ENCODE assay signal across 8 mouse cellular contexts in the genomic region with DNA sequence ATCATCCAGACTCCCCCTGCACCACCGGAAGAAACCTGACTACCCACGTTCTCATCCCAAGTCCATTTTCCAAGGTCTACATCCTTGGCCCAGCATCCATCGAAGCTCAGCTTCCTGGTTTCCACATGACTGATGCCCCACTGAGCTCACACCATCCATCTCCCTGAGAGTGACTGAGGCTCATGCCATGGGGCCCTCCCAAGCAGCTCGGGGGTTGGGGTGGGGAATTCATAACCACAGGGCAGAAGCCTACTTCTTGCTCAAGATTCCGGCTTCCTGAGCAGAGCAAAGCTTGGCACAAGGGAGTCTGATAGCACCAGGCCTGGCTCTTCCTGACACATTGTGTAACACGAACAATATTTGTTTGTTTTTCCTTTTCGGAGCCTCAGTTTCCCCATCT. TPM values are rescaled to one million over a fixed set of nuclear protein-coding genes. Genes with fewer than 3 reads are reported as not detected.
A peak's percentile ranks its signal among the peaks of the same experiment; 100 is the strongest.
DNase-seq lines count a peak whose midpoint lies in the region; ATAC-seq and TF ChIP-seq lines count a peak whose summit lies in the region.
"Had no signal": no experiment of that assay in that cellular context is flagged by ENCODE, and none has a peak within 500 bp of the region (broad histone marks: within the 10 kb centered on the region; RNA-seq: fewer than 3 reads in every experiment).

No protein-coding gene starts in this region.

- H3K27ac ChIP-seq in lung, embryonic 16.5 days (ENCODE audit: low read length), result no peak overlapping the region
- peak overlapping the region; percentile 70 for H3K27ac ChIP-seq in embryonic fibroblast, embryonic 13.5 days (ENCODE audit: insufficient read depth, low read length)
- no peak overlapping the region for H3K27ac ChIP-seq in limb, embryonic 15.5 days
- H3K27ac ChIP-seq in stomach, embryonic 14.5 days (ENCODE audit: low read length), result no peak overlapping the region

- 62% methylated on average over 7 of the region's 7 CpGs for WGBS in lung, embryonic 16.5 days
- WGBS in limb, embryonic 15.5 days, result 74% methylated on average over 7 of the region's 7 CpGs
- WGBS in stomach, embryonic 14.5 days, result 67% methylated on average over 7 of the region's 7 CpGs

- no peak for TF ChIP-seq POLR2A in embryonic fibroblast, embryonic 13.5 days (IDR thresholded peaks at IDR 0.05; ENCODE audit: low read depth, low read length)

- H3K9ac ChIP-seq in lung, embryonic 16.5 days (ENCODE audit: low read length), result no peak overlapping the region
- no peak overlapping the region for H3K9ac ChIP-seq in limb, embryonic 15.5 days
- H3K9ac ChIP-seq in stomach, embryonic 14.5 days (replicated peaks; ENCODE audit: low read depth, low read length), result no peak overlapping the region

- H3K4me1 ChIP-seq in lung, embryonic 16.5 days (replicated peaks; ENCODE audit: control insufficient read depth, insufficient read depth, low read length), result peaks cover 40% of the 10 kb centered on the region
- H3K4me1 ChIP-seq in embryonic fibroblast, embryonic 13.5 days (ENCODE audit: control insufficient read depth, insufficient read depth, low read length), result peaks cover 15% of the 10 kb centered on the region
- peaks cover 61% of the 10 kb centered on the region for H3K4me1 ChIP-seq in limb, embryonic 15.5 days
- peaks cover 42% of the 10 kb centered on the region for H3K4me1 ChIP-seq in stomach, embryonic 14.5 days (ENCODE audit: control insufficient read depth, insufficient read depth, low read length)

- H3K4me2 ChIP-seq in lung, embryonic 16.5 days (ENCODE audit: low read depth, low read length), result peak overlapping the region; percentile 95
- peak overlapping the region; percentile 98; the same call in 1 of the 2 replicates for H3K4me2 ChIP-seq in limb, embryonic 15.5 days
- H3K4me2 ChIP-seq in stomach, embryonic 14.5 days (replicated peaks; ENCODE audit: low read depth, low read length), result peak overlapping the region; percentile 99

- no peaks in the 10 kb centered on the region for H3K36me3 ChIP-seq in lung, embryonic 16.5 days (ENCODE audit: control insufficient read depth, insufficient read depth, low read length)
- H3K36me3 ChIP-seq in limb, embryonic 15.5 days, result no peaks in the 10 kb centered on the region
- H3K36me3 ChIP-seq in stomach, embryonic 14.5 days (ENCODE audit: control insufficient read depth, insufficient read depth, low read length), result no peaks in the 10 kb centered on the region

- no peaks in the 10 kb centered on the region for H3K9me3 ChIP-seq in lung, embryonic 16.5 days (ENCODE audit: control insufficient read depth, low read length)
- H3K9me3 ChIP-seq in limb, embryonic 15.5 days, result no peaks in the 10 kb centered on the region
- no peaks in the 10 kb centered on the region for H3K9me3 ChIP-seq in stomach, embryonic 14.5 days (ENCODE audit: control insufficient read depth, low read depth, low read length)

- H3K27me3 ChIP-seq in lung, embryonic 16.5 days (ENCODE audit: control insufficient read depth, insufficient read depth, low read depth, low read length), result no peaks in the 10 kb centered on the region
- H3K27me3 ChIP-seq in limb, embryonic 15.5 days, result no peaks in the 10 kb centered on the region
- H3K27me3 ChIP-seq in stomach, embryonic 14.5 days (ENCODE audit: control insufficient read depth, insufficient read depth, low read length), result no peaks in the 10 kb centered on the region

- no peak overlapping the region for H3K4me3 ChIP-seq in lung, embryonic 16.5 days (ENCODE audit: low read length)
- H3K4me3 ChIP-seq in embryonic fibroblast, embryonic 13.5 days (ENCODE audit: insufficient read depth, low read length), result peak overlapping the region; percentile 57
- H3K4me3 ChIP-seq in limb, embryonic 15.5 days, result no peak overlapping the region
- peak overlapping the region; percentile 61; the same call in 1 of the 2 replicates for H3K4me3 ChIP-seq in stomach, embryonic 14.5 days (ENCODE audit: low read depth, low read length)

- ATAC-seq in lung, embryonic 16.5 days (ENCODE audit: low read depth), result no peak
- ATAC-seq in limb, embryonic 15.5 days (ENCODE audit: insufficient number of reproducible peaks, low FRiP score, low TSS enrichment, low read depth), result no peak
- ATAC-seq in stomach, embryonic 14.5 days (ENCODE audit: insufficient number of reproducible peaks, insufficient read depth, low FRiP score, low read depth), result no peak
- no peak for ATAC-seq in monocyte, adult 5-6 weeks (replicated peaks; ENCODE audit: insufficient number of reproducible peaks, low FRiP score, low TSS enrichment, poor library complexity, severe bottlenecking)

- no peak for DNase-seq in lung, postnatal 14 days
- DNase-seq in testis, postnatal 10 days (ENCODE audit: low spot score), result no peak
- DNase-seq: lung, adult 18-20 months had no signal

- no peak for TF ChIP-seq CTCF in embryonic fibroblast, embryonic 13.5 days (IDR thresholded peaks at IDR 0.05; ENCODE audit: borderline replicate concordance, insufficient read depth, low read length)

RNA-seq across cellular contexts. Expression of a gene that starts 1.4 kb away (rescaled TPM):
- 3.7 and 4.0 TPM in 2 replicates for polyA plus RNA-seq in lung, embryonic 16.5 days (2015; fragmentation: Nextera tagmentation; extraction: Ambion mirVana)
- polyA plus RNA-seq in embryonic fibroblast, embryonic 13.5 days (2011; ENCODE audit: insufficient read length, low read depth, missing spikeins), result 13.3 and 17.0 TPM in 2 replicates
- 4.4 and 4.9 TPM in 2 replicates for polyA plus RNA-seq in limb, embryonic 15.5 days (2015; fragmentation: Nextera tagmentation; extraction: Ambion mirVana)
- polyA plus RNA-seq in stomach, embryonic 14.5 days (2014; fragmentation: Nextera tagmentation; extraction: Ambion mirVana), result 5.9 and 6.6 TPM in 2 replicates
- total RNA-seq in monocyte, adult 5-6 weeks (2017), result 0.57 to 5.3 TPM in 2 of 3 replicates, not detected in the other

RNA-seq across cellular contexts. Expression of a gene that starts 40.7 kb away (rescaled TPM):
- 21.9 and 24.6 TPM in 2 replicates for polyA plus RNA-seq in lung, embryonic 16.5 days (2015; fragmentation: Nextera tagmentation; extraction: Ambion mirVana)
- polyA plus RNA-seq in embryonic fibroblast, embryonic 13.5 days (2011; ENCODE audit: insufficient read length, low read depth, missing spikeins), result 40.0 and 43.6 TPM in 2 replicates
- polyA plus RNA-seq in limb, embryonic 15.5 days (2015; fragmentation: Nextera tagmentation; extraction: Ambion mirVana), result 21.2 and 21.5 TPM in 2 replicates
- 27.3 and 35.3 TPM in 2 replicates for polyA plus RNA-seq in stomach, embryonic 14.5 days (2014; fragmentation: Nextera tagmentation; extraction: Ambion mirVana)
- total RNA-seq in monocyte, adult 5-6 weeks (2017), result 28.1 to 36.6 TPM (median 32.7 TPM) in 3 replicates

RNA-seq across cellular contexts. Expression of a gene that starts 56.6 kb away (rescaled TPM):
- polyA plus RNA-seq in lung, embryonic 16.5 days (2015; fragmentation: Nextera tagmentation; extraction: Ambion mirVana), result 15.3 and 16.3 TPM in 2 replicates
- polyA plus RNA-seq in embryonic fibroblast, embryonic 13.5 days (2011; ENCODE audit: insufficient read length, low read depth, missing spikeins), result 12.9 and 17.4 TPM in 2 replicates
- polyA plus RNA-seq in limb, embryonic 15.5 days (2015; fragmentation: Nextera tagmentation; extraction: Ambion mirVana), result 11.9 and 12.5 TPM in 2 replicates
- polyA plus RNA-seq in stomach, embryonic 14.5 days (2014; fragmentation: Nextera tagmentation; extraction: Ambion mirVana), result 6.9 and 7.1 TPM in 2 replicates
- total RNA-seq in monocyte, adult 5-6 weeks (2017), result 73.5 to 94.4 TPM (median 82.2 TPM) in 3 replicates

Comparison
In these comparisons a context has a peak if more than half of its experiments do, and no peak if none do; other contexts are left out.
1. H3K4me3 ChIP-seq: peak in embryonic fibroblast, embryonic 13.5 days (single experiment) and stomach, embryonic 14.5 days (single experiment); none in lung, embryonic 16.5 days (single experiment) and limb, embryonic 15.5 days (single experiment).
2. Peak in every context shown above with its lines, with median percentiles within 50 percentile points of each other: H3K4me2 ChIP-seq.